Mouse (Mus musculus) E14TG2a.4 (cell line): ENCODE results near the gene Nckap5.

Experiments
- H3K27me3 ChIP-seq: 2 replicates; pipeline ENCODE4 v1.6.1; 2014; ENCODE audit warnings: low read length, control low read depth; ENCODE audit not compliant: insufficient read depth
- H3K36me3 ChIP-seq: 2 replicates; pipeline ENCODE4 v1.6.1; 2014; ENCODE audit warnings: low read length, control low read depth; ENCODE audit not compliant: insufficient read depth
- H3K4me1 ChIP-seq: replicated peaks from 2 replicates; pipeline ENCODE4 v1.6.1; 2014; ENCODE audit warnings: low read depth, low read length, control low read depth
- H3K4me3 ChIP-seq: replicated peaks from 2 replicates; pipeline ENCODE4 v1.5.1; 2014; ENCODE audit warnings: mild to moderate bottlenecking, low read length
- H3K9me3 ChIP-seq: 2 replicates; pipeline ENCODE4 v1.6.1; 2014; ENCODE audit warnings: low read length, control low read depth
- CTCF ChIP-seq: conservative IDR thresholded peaks from 2 replicates; pipeline ENCODE4 v1.5.1; 2014; ENCODE audit warnings: low read length
- NANOG ChIP-seq: IDR thresholded peaks from 2 replicates; pipeline ENCODE4 v1.6.1; 2014; ENCODE audit warnings: borderline replicate concordance, low read length, mixed read lengths
- POU5F1 ChIP-seq: IDR thresholded peaks from 2 replicates; pipeline ENCODE4 v1.6.1; 2014; ENCODE audit warnings: low read length, borderline replicate concordance

Nckap5 gene

DNA sequence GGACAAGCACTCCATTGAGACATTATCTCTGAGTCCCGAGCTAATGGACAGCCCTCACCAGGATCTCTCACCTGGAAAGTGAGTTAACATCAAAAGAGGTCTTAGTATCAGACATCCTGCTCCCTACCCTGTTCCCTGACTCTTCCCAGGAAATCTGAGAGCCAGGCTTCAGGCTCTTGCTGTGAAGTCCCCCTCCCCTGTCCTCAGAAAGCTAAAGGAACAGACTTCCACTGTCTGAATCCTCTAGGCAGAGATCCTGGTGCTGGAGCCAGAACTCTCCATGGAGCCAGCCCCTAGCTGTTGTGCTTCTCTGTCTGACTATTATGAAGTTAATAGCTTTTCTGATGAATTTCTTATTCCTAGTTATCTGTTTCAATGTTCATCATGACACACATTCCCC is 153.8 kb downstream of the Nckap5 start:
- no peaks in the 10 kb centered on the region for H3K27me3 ChIP-seq
- H3K4me1 ChIP-seq, result peaks cover 10% of the 10 kb centered on the region
- no peak for TF ChIP-seq NANOG
- H3K4me3 ChIP-seq, result no peak overlapping the region
- H3K9me3 ChIP-seq, result peaks cover 6% of the 10 kb centered on the region; the same call in 1 of the 2 replicates
- H3K36me3 ChIP-seq, result no peaks in the 10 kb centered on the region

DNA sequence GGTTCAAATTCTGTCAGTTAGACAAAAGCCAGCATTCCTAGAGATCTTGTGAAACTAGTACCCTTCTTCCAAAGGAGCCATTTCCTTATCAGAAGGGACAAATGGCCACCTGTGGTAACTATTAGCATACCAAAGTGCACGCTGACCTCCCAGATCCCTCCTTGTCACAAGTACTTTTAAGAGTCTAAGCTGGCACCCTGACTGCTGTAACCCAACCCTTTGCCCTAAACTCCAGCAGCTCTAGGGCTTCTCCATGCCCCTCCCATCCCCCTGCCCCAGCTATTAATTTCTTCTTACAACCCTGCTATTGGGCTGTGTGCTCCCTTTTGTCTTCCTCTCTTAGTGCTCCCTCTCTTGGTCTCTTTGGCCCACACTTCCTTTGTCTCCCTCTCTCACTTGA is 155.5 kb downstream of the Nckap5 start:
- TF ChIP-seq NANOG (no peak), POU5F1 (no peak), CTCF (no peak)

DNA sequence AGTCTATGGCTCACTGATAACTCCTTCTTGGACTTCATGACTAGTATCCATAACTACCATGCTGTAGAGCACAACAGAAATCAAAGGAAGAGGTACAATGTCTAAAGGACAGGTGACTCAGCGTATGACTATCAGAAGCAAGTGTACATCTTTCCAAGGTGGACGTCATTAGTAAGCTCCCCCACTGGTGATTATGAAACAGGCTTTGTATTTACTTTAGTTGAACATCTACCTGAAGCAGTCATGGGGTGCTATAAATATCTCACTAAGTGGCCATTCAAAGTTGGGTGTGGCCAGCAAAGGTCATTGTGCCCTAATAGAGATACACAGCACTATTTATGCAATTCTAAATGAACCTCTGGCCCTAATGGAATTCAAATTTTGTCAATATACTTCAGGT is 157.4 kb downstream of the Nckap5 start:
- Histone ChIP-seq H3K36me3 (no peaks in the 10 kb centered on the region), H3K9me3 (peaks cover 10% of the 10 kb centered on the region; the same call in 1 of the 2 replicates), H3K4me3 (no peak overlapping the region), H3K27me3 (no peaks in the 10 kb centered on the region), H3K4me1 (peaks cover 10% of the 10 kb centered on the region)
- TF ChIP-seq CTCF, result no peak
- TF ChIP-seq POU5F1, result no peak
- TF ChIP-seq NANOG, result no peak

More for the DNA sequence above, 155.5 kb downstream of the Nckap5 start:
- H3K9me3 ChIP-seq, result peaks cover 10% of the 10 kb centered on the region; the same call in 1 of the 2 replicates
- no peaks in the 10 kb centered on the region for H3K36me3 ChIP-seq
- peaks cover 10% of the 10 kb centered on the region for H3K4me1 ChIP-seq
- H3K4me3 ChIP-seq, result no peak overlapping the region
- no peaks in the 10 kb centered on the region for H3K27me3 ChIP-seq

DNA sequence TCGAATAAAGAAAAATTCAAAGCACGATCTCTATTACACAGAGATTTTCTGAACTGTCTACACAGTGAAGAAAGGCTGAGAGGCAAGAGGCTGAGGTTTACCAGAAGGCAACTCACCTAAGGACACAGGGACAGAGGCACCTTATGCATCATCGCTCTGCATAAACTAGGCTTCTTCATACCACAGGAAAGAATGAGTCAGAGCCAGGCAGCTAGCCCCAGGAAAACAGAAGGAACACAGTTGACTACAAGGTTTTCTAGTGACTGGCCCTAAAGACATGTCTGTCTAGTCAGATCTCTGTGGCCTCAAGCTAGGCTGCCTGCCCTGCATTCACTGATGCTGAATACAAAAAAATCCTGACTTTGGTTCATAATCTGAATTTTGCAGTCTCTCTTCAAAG is 160.1 kb downstream of the Nckap5 start:
- peaks cover 7% of the 10 kb centered on the region for H3K4me1 ChIP-seq
- H3K4me3 ChIP-seq, result no peak overlapping the region
- no peaks in the 10 kb centered on the region for H3K27me3 ChIP-seq
- peaks cover 10% of the 10 kb centered on the region; the same call in 1 of the 2 replicates for H3K9me3 ChIP-seq
- no peaks in the 10 kb centered on the region for H3K36me3 ChIP-seq
- TF ChIP-seq POU5F1, result no peak
- no peak for TF ChIP-seq CTCF
- no peak for TF ChIP-seq NANOG

GRCm38 (mm10) chr1:126660098-126660999 is 170.2 kb downstream of the Nckap5 start:
- H3K9me3 ChIP-seq, result no peaks in the 10 kb centered on the region
- TF ChIP-seq POU5F1 (no peak), CTCF (no peak), NANOG (no peak)
- no peaks in the 10 kb centered on the region for H3K27me3 ChIP-seq
- no peaks in the 10 kb centered on the region for H3K4me1 ChIP-seq
- no peaks in the 10 kb centered on the region for H3K36me3 ChIP-seq
- H3K4me3 ChIP-seq, result no peak overlapping the region

DNA sequence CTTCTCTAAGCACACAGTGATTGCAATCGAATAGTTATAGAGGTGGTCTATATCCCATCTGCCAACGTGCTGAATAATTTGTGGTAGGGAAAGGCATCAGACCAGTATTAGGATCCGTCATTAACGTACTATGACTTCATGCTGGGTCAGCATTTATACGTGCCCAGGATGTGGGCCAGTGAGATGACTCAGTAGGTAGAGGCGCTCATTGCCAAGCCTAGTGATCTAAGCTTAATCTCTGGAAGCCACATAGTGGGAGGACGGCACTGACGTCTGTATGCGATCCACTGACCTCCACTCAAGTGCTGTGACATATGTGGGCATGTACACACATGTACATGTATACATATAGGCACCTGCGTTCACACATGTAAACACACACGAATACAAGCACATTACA is 171.9 kb downstream of the Nckap5 start:
- Histone ChIP-seq H3K9me3 (no peaks in the 10 kb centered on the region), H3K4me1 (no peaks in the 10 kb centered on the region), H3K27me3 (no peaks in the 10 kb centered on the region), H3K4me3 (no peak overlapping the region), H3K36me3 (no peaks in the 10 kb centered on the region)
- TF ChIP-seq CTCF (no peak), POU5F1 (no peak), NANOG (no peak)

- Histone ChIP-seq H3K4me3 (no peak overlapping the region), H3K36me3 (no peaks in the 10 kb centered on the region), H3K4me1 (no peaks in the 10 kb centered on the region), H3K9me3 (no peaks in the 10 kb centered on the region), H3K27me3 (no peaks in the 10 kb centered on the region)
- TF ChIP-seq CTCF, result no peak
- TF ChIP-seq POU5F1, result no peak
- TF ChIP-seq NANOG, result no peak
These were observed 174.4 kb downstream of the Nckap5 start for GRCm38 (mm10) chr1:126656246-126656645.

DNA sequence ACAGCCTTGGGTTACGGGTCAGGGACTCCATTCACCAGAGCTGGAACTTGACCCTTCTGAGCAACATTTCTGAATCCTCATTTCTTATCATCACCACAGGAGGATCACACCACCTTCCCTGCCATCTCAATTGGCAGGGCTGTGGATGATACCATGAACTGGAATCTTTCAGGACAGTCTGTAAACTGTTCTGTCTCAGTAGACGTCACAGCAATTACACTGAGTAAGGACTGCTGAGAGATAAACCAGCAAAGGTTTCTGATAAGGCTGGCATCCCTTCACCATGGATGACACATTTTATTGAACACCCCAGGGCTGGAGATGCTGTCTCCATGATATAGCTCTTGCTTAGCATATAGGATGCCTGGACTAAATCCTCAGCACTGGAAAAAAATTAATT is 178.5 kb downstream of the Nckap5 start:
- Histone ChIP-seq H3K4me1 (no peaks in the 10 kb centered on the region), H3K27me3 (no peaks in the 10 kb centered on the region), H3K9me3 (no peaks in the 10 kb centered on the region), H3K36me3 (no peaks in the 10 kb centered on the region), H3K4me3 (no peak overlapping the region)
- no peak for TF ChIP-seq POU5F1
- no peak for TF ChIP-seq NANOG
- no peak for TF ChIP-seq CTCF

DNA sequence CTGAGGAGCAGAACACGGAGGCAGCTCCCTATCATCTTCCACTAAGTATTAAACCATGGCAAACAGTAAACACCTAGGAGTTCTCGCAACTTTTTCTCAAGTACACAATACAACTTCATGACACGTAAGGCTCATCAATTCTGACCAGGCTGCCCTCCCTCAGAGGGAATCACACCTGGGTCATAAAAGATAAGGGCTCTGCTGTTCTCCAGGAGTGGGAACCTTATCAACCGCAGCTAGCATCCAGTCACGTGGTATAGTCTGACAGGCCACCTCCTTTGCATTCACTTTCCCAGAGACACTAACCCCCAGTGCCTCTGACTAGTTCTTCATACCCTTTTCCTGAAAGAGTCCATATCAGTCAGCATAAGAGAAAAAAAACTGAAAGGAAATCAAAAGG is 179.8 kb downstream of the Nckap5 start:
- no peak overlapping the region for H3K4me3 ChIP-seq
- H3K9me3 ChIP-seq, result no peaks in the 10 kb centered on the region
- no peaks in the 10 kb centered on the region for H3K27me3 ChIP-seq
- TF ChIP-seq CTCF (no peak), POU5F1 (no peak), NANOG (no peak)
- H3K36me3 ChIP-seq, result no peaks in the 10 kb centered on the region
- no peaks in the 10 kb centered on the region for H3K4me1 ChIP-seq
